Mouse (Mus musculus): Measurements from ENCODE around the gene Tlcd1.

- TF ChIP-seq CTCF (conservative IDR thresholded peaks at IDR 0.05; ENCODE audit: insufficient read depth, insufficient read length, low read depth, low read length): peak; percentile 25; the same call in 1 of the 2 replicates
- TF ChIP-seq POLR2A (IDR thresholded peaks at IDR 0.05; ENCODE audit: low read depth, low read length): no peak
Measured at GRCm38 (mm10) chr11:78171328-78171727, 5.2 kb upstream of the Tlcd1 start.

Data from kidney, adult 2 months (tissue).